Mouse (Mus musculus) left cerebral cortex, adult 2 months (tissue): ENCODE results near the gene Npff. TPM values are rescaled to one million over a fixed set of nuclear protein-coding genes. Genes with fewer than 3 reads are reported as not detected.

Experiments used
- DNase-seq, 2 experiments: peaks; one replicate each; pipeline ENCODE4 v3.0.0; 2021 to 2022; ENCODE audit warnings: low spot score in 2 of 2, mixed read lengths in 1 of 2; ENCODE audit errors: extremely low spot score in 1 of 2
- H3K27ac ChIP-seq: fragments of 200-600 bp; 2 replicates; pipeline ENCODE4 v1.8.1; 2022
- H3K4me3 ChIP-seq: fragments of 200-600 bp; 2 replicates; pipeline ENCODE4 v1.8.1; 2022
- CTCF ChIP-seq: fragments of 200-600 bp; IDR thresholded peaks from 2 replicates; pipeline ENCODE4 v1.8.1; 2022; ENCODE audit warnings: antibody characterized with exemption, mild to moderate bottlenecking, moderate library complexity
- intact Hi-C: fragments of 180-260 bp; cut with DNase I; formaldehyde crosslinking; loops from one replicate; pipeline ENCODE4 v1.15.1; 2025
- total RNA-seq, 2 experiments: library from RNA; stranded (reverse); gene quantifications; 2 replicates each; pipeline ENCODE4 v1.2.3; 2021

Npff gene
- total RNA-seq, 2 experiments from 2014 or later, result 2.4 to 2.6 TPM

GRCm38 (mm10) chr15:102500479-102500878, 24.3 kb downstream of the Npff start:
- no peak for DNase-seq
- H3K27ac ChIP-seq, result no peak overlapping the region
- TF ChIP-seq CTCF, result no peak
- no peak overlapping the region for H3K4me3 ChIP-seq
- intact Hi-C loops, result no loop called here

GRCm38 (mm10) chr15:102499851-102500250, 24.9 kb downstream of the Npff start:
- H3K4me3 ChIP-seq, result no peak overlapping the region
- TF ChIP-seq CTCF, result no peak
- DNase-seq, result no peak
- no peak overlapping the region for H3K27ac ChIP-seq
- intact Hi-C loops, result no loop called here

- H3K27ac ChIP-seq, result peak overlapping the region; percentile 33; the same call in 1 of the 2 replicates
- DNase-seq, result no peak
- no peak for TF ChIP-seq CTCF
- intact Hi-C loops, result no loop called here
- no peak overlapping the region for H3K4me3 ChIP-seq
Observed at GRCm38 (mm10) chr15:102499370-102499769, 25.4 kb downstream of the Npff start.

- TF ChIP-seq CTCF, result no peak
- DNase-seq, result no peak
- intact Hi-C loops, result no loop called here
- H3K4me3 ChIP-seq, result no peak overlapping the region
- peak overlapping the region; percentile 24; the same call in 1 of the 2 replicates for H3K27ac ChIP-seq
Observed at GRCm38 (mm10) chr15:102498322-102498721, 26.4 kb downstream of the Npff start.

GRCm38 (mm10) chr15:102487664-102488063, 37.1 kb downstream of the Npff start:
- no peak for TF ChIP-seq CTCF
- intact Hi-C loops, result loop anchor here (2.0 kb wide), 1 partner anchor 15 kb away; no protein-coding TSS in a partner anchor
- Histone ChIP-seq H3K27ac (no peak overlapping the region), H3K4me3 (no peak overlapping the region)
- DNase-seq, result no peak

- DNase-seq, result no peak
- Histone ChIP-seq H3K27ac (no peak overlapping the region), H3K4me3 (no peak overlapping the region)
- TF ChIP-seq CTCF, result no peak
- intact Hi-C loops, result no loop called here
Observed at GRCm38 (mm10) chr15:102485853-102486252, 38.9 kb downstream of the Npff start.

- no peak overlapping the region for H3K4me3 ChIP-seq
- no peak for TF ChIP-seq CTCF
- DNase-seq, result no peak
- H3K27ac ChIP-seq, result no peak overlapping the region
- intact Hi-C loops, result no loop called here
Observed at GRCm38 (mm10) chr15:102483136-102483535, 41.6 kb downstream of the Npff start.

GRCm38 (mm10) chr15:102474520-102474919, 50.2 kb downstream of the Npff start:
- H3K27ac ChIP-seq, result no peak overlapping the region
- TF ChIP-seq CTCF, result no peak
- intact Hi-C loops, result no loop called here
- H3K4me3 ChIP-seq, result no peak overlapping the region
- no peak for DNase-seq

Other genes with a start within 250 kb of the Npff start
- 10 to 100 TPM; 40.6 to 42.8 TPM for gene Mfsd5, start 245.5 kb downstream of the Npff start, total RNA-seq
- 1 to 10 TPM; 1.1 to 1.5 TPM for gene Espl1, start 228.7 kb downstream of the Npff start, total RNA-seq
- 100 to 1,000 TPM; 408 to 428 TPM for gene Pfdn5, start 198.8 kb downstream of the Npff start, total RNA-seq
- gene Myg1, start 193.2 kb downstream of the Npff start, total RNA-seq, result 10 to 100 TPM; 65.1 to 67.9 TPM
- gene Aaas, start 174.2 kb downstream of the Npff start, total RNA-seq, result 10 to 100 TPM; 14.3 to 18.9 TPM
- under 1 TPM; 0.27 to 0.61 TPM for gene Sp7, start 157.8 kb downstream of the Npff start, total RNA-seq
- gene Sp1, start 118.8 kb downstream of the Npff start, total RNA-seq, result 10 to 100 TPM; 26.8 to 27.2 TPM
- 1 to 10 TPM in 1 of 2 experiments, under 1 TPM in 1; 0.98 to 3.2 TPM for gene Amhr2, start 79.6 kb downstream of the Npff start, total RNA-seq
- gene Prr13, start 65.9 kb downstream of the Npff start, total RNA-seq, result 10 to 100 TPM; 46.1 to 47.6 TPM
- 100 to 1,000 TPM; 497 to 500 TPM for gene Pcbp2, start 54.4 kb downstream of the Npff start, total RNA-seq
- gene Gm10337, start 21.2 kb downstream of the Npff start, total RNA-seq, result not detected
- 10 to 100 TPM; 96.5 to 96.8 TPM for gene Map3k12, start 7.9 kb downstream of the Npff start, total RNA-seq
- gene Tarbp2, start 6.8 kb downstream of the Npff start, total RNA-seq, result 10 to 100 TPM; 32.4 to 36.2 TPM
- 1 to 10 TPM in 1 of 2 experiments, not detected in 1; 2.1 TPM for gene Gm28047, start 100.1 kb upstream of the Npff start, total RNA-seq
- 10 to 100 TPM; 35.3 to 39.2 TPM for gene Atf7, start 100.5 kb upstream of the Npff start, total RNA-seq
- 10 to 100 TPM; 11.1 to 14.8 TPM for gene Atp5g2, start 147.4 kb upstream of the Npff start, total RNA-seq
- gene Calcoco1, start 197.2 kb upstream of the Npff start, total RNA-seq, result 10 to 100 TPM; 79.8 to 85.7 TPM